Mouse (Mus musculus): Measurements from ENCODE around the gene Csk.

- TF ChIP-seq CTCF (conservative IDR thresholded peaks at IDR 0.05; ENCODE audit: insufficient read depth, insufficient read length, low read depth, low read length): no peak
- no peak for TF ChIP-seq POLR2A (IDR thresholded peaks at IDR 0.05; ENCODE audit: low read depth, low read length)
Observed at GRCm38 (mm10) chr9:57687751-57688150, 34.3 kb upstream of the Csk start, which contains the start of gene Cyp1a1.

Measured in kidney, adult 2 months (tissue).